Mouse (Mus musculus): Measurements from ENCODE around the gene Samd8. TPM values are rescaled to one million over a fixed set of nuclear protein-coding genes. Genes with fewer than 3 reads are reported as not detected.

The Samd8 gene
- polyA plus RNA-seq, 1 experiment from 2014 or later, result 9.9 TPM

DNA sequence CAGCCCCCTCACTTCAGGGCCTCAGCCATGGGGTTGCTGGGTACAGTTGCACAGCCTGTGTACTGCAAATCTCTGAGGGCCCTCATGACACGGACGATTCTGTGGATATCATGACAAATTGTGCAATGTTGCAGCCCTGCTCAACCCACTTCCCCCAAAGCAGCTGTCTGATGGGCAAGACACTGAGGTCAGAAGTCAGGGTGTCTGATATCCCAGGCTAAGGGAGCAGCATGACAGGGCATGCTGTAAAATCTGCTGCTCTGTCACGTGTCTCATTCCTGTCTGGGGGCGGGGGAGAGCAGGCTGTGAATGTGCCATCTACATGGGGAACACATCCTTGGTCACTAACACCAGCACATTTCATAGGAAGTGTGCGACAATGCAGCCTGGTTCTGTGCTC, 5.2 kb upstream of the Samd8 start:
- 60% methylated on average over 5 of the region's 5 CpGs for WGBS
- Histone ChIP-seq H3K27ac (ENCODE audit: low read depth) (no peak overlapping the region), H3K9ac (no peak overlapping the region), H3K36me3 (ENCODE audit: insufficient read depth) (no peaks in the 10 kb centered on the region), H3K4me3 (ENCODE audit: low read depth, low read length) (no peak overlapping the region), H3K27me3 (ENCODE audit: insufficient read depth, low read length) (no peaks in the 10 kb centered on the region), H3K4me2 (no peak overlapping the region), H3K4me1 (ENCODE audit: insufficient read depth) (no peaks in the 10 kb centered on the region), H3K9me3 (ENCODE audit: low read depth, low read length) (no peaks in the 10 kb centered on the region)
- ATAC-seq (ENCODE audit: insufficient read depth), result no peak
- DNase-seq, result no peak
- TF ChIP-seq CTCF (IDR thresholded peaks at IDR 0.05; ENCODE audit: low read depth), result no peak

GRCm38 (mm10) chr14:21746251-21746650, 4.1 kb upstream of the Samd8 start:
- ATAC-seq (ENCODE audit: insufficient read depth) (no peak), DNase-seq (no peak)
- Histone ChIP-seq H3K27me3 (ENCODE audit: insufficient read depth, low read length) (no peaks in the 10 kb centered on the region), H3K27ac (ENCODE audit: low read depth) (no peak overlapping the region), H3K9me3 (ENCODE audit: low read depth, low read length) (no peaks in the 10 kb centered on the region), H3K9ac (no peak overlapping the region), H3K4me1 (ENCODE audit: insufficient read depth) (no peaks in the 10 kb centered on the region), H3K4me2 (no peak overlapping the region), H3K36me3 (ENCODE audit: insufficient read depth) (no peaks in the 10 kb centered on the region), H3K4me3 (ENCODE audit: low read depth, low read length) (no peak overlapping the region)
- WGBS, result 85% methylated on average over 8 of the region's 8 CpGs
- no peak for TF ChIP-seq CTCF (IDR thresholded peaks at IDR 0.05; ENCODE audit: low read depth)

- H3K9me3 ChIP-seq (ENCODE audit: low read depth, low read length), result no peaks in the 10 kb centered on the region
- no peak overlapping the region for H3K9ac ChIP-seq
- no peak for DNase-seq
- H3K27ac ChIP-seq (ENCODE audit: low read depth), result no peak overlapping the region
- H3K36me3 ChIP-seq (ENCODE audit: insufficient read depth), result no peaks in the 10 kb centered on the region
- no peak overlapping the region for H3K4me2 ChIP-seq
- TF ChIP-seq CTCF (IDR thresholded peaks at IDR 0.05; ENCODE audit: low read depth), result no peak
- H3K4me3 ChIP-seq (ENCODE audit: low read depth, low read length), result no peak overlapping the region
- no peak for ATAC-seq (ENCODE audit: insufficient read depth)
- H3K27me3 ChIP-seq (ENCODE audit: insufficient read depth, low read length), result no peaks in the 10 kb centered on the region
- H3K4me1 ChIP-seq (ENCODE audit: insufficient read depth), result peaks cover 5% of the 10 kb centered on the region; the same call in 1 of the 2 replicates
- WGBS, result 40% methylated on average over 2 of the region's 2 CpGs
These were observed 3.5 kb upstream of the Samd8 start for GRCm38 (mm10) chr14:21746846-21747245.

- H3K4me3 ChIP-seq (ENCODE audit: low read depth, low read length), result no peak overlapping the region
- no peak overlapping the region for H3K4me2 ChIP-seq
- no peak for TF ChIP-seq CTCF (IDR thresholded peaks at IDR 0.05; ENCODE audit: low read depth)
- ATAC-seq (ENCODE audit: insufficient read depth) (no peak), DNase-seq (no peak)
- H3K27ac ChIP-seq (ENCODE audit: low read depth), result no peak overlapping the region
- H3K27me3 ChIP-seq (ENCODE audit: insufficient read depth, low read length), result no peaks in the 10 kb centered on the region
- H3K36me3 ChIP-seq (ENCODE audit: insufficient read depth), result no peaks in the 10 kb centered on the region
- WGBS, result 67% methylated on average over 14 of the region's 14 CpGs
- no peak overlapping the region for H3K9ac ChIP-seq
- no peaks in the 10 kb centered on the region for H3K9me3 ChIP-seq (ENCODE audit: low read depth, low read length)
- peaks cover 6% of the 10 kb centered on the region; the same call in 1 of the 2 replicates for H3K4me1 ChIP-seq (ENCODE audit: insufficient read depth)
These were observed 2.7 kb upstream of the Samd8 start for GRCm38 (mm10) chr14:21747436-21748141.

DNA sequence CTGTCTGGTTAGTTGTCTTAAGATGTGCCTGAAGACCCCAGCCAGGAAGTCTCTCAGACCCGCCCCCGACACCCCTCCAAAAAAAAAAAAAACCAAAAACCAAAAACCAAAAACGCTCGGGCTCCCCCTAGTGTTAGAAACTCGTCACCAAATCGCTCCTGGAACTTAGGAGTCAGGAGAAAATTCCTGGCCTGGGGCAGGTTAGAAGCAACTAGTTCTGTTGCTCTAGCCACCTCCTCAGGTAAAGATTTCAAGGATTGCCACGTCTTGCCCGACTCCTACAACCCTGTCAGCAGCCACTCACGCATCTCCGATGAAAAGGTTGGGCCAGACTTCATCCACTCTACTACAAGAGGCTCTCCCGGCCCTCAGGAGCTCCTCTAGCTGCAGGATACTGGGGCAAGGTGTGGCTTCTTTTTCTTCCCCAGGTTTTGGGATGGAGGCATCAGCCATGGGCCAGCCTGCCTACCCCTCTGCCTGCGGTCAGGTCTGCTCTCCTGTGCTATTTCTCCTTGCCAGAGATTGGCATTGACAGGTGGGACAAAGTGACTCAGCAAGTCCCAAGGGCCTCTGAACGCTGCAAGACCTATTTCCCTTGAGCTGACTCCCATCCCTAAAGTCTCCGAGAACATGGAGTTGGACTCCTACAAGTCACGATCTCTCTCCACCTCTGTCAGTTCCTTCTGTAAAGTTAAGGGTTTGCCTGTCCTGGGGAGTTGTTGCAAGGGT, 2.0 kb upstream of the Samd8 start:
- Histone ChIP-seq H3K27ac (ENCODE audit: low read depth) (no peak overlapping the region), H3K9ac (no peak overlapping the region), H3K4me1 (ENCODE audit: insufficient read depth) (peaks cover 6% of the 10 kb centered on the region; the same call in 1 of the 2 replicates), H3K4me3 (ENCODE audit: low read depth, low read length) (no peak overlapping the region), H3K9me3 (ENCODE audit: low read depth, low read length) (no peaks in the 10 kb centered on the region), H3K4me2 (no peak overlapping the region), H3K27me3 (ENCODE audit: insufficient read depth, low read length) (no peaks in the 10 kb centered on the region), H3K36me3 (ENCODE audit: insufficient read depth) (no peaks in the 10 kb centered on the region)
- WGBS, result 39% methylated on average over 15 of the region's 15 CpGs
- ATAC-seq (ENCODE audit: insufficient read depth) (no peak), DNase-seq (peak; percentile 82)
- peak; percentile 62 for TF ChIP-seq CTCF (IDR thresholded peaks at IDR 0.05; ENCODE audit: low read depth)

GRCm38 (mm10) chr14:21750881-21751542, 681 bp downstream of the Samd8 start, which contains the start of gene Dusp13:
Gene Dusp13, minus strand, starts transcription at chr14:21751181.
- H3K4me3 ChIP-seq (ENCODE audit: low read depth, low read length), result peak within 1 kb of the TSS; percentile 98
- WGBS, result under 1% methylated on average over 26 of the region's 26 CpGs
- no peaks in the 10 kb centered on the region for H3K9me3 ChIP-seq (ENCODE audit: low read depth, low read length)
- TF ChIP-seq CTCF (IDR thresholded peaks at IDR 0.05; ENCODE audit: low read depth), result no peak
- no peaks in the 10 kb centered on the region for H3K27me3 ChIP-seq (ENCODE audit: insufficient read depth, low read length)
- peak within 1 kb of the TSS; percentile 84 for H3K27ac ChIP-seq (ENCODE audit: low read depth)
- H3K4me2 ChIP-seq, result peak within 1 kb of the TSS; percentile 73
- DNase-seq (peak; percentile 61), ATAC-seq (ENCODE audit: insufficient read depth) (peak; percentile 73)
- peak within 1 kb of the TSS; percentile 88 for H3K9ac ChIP-seq
- no peaks in the 10 kb centered on the region for H3K36me3 ChIP-seq (ENCODE audit: insufficient read depth)
- H3K4me1 ChIP-seq (ENCODE audit: insufficient read depth), result peaks cover 6% of the 10 kb centered on the region; the same call in 1 of the 2 replicates

GRCm38 (mm10) chr14:21752411-21752810, 2.1 kb downstream of the Samd8 start:
- TF ChIP-seq CTCF (IDR thresholded peaks at IDR 0.05; ENCODE audit: low read depth), result no peak
- Histone ChIP-seq H3K27me3 (ENCODE audit: insufficient read depth, low read length) (no peaks in the 10 kb centered on the region), H3K9ac (no peak overlapping the region), H3K4me1 (ENCODE audit: insufficient read depth) (peaks cover 6% of the 10 kb centered on the region; the same call in 1 of the 2 replicates), H3K9me3 (ENCODE audit: low read depth, low read length) (no peaks in the 10 kb centered on the region), H3K4me2 (no peak overlapping the region), H3K4me3 (ENCODE audit: low read depth, low read length) (no peak overlapping the region), H3K36me3 (ENCODE audit: insufficient read depth) (no peaks in the 10 kb centered on the region), H3K27ac (ENCODE audit: low read depth) (no peak overlapping the region)
- DNase-seq (no peak), ATAC-seq (ENCODE audit: insufficient read depth) (no peak)
- WGBS, result 84% methylated on average over 3 of the region's 3 CpGs
